9 mouse cellular contexts compared by ENCODE assay signal in the genomic region with DNA sequence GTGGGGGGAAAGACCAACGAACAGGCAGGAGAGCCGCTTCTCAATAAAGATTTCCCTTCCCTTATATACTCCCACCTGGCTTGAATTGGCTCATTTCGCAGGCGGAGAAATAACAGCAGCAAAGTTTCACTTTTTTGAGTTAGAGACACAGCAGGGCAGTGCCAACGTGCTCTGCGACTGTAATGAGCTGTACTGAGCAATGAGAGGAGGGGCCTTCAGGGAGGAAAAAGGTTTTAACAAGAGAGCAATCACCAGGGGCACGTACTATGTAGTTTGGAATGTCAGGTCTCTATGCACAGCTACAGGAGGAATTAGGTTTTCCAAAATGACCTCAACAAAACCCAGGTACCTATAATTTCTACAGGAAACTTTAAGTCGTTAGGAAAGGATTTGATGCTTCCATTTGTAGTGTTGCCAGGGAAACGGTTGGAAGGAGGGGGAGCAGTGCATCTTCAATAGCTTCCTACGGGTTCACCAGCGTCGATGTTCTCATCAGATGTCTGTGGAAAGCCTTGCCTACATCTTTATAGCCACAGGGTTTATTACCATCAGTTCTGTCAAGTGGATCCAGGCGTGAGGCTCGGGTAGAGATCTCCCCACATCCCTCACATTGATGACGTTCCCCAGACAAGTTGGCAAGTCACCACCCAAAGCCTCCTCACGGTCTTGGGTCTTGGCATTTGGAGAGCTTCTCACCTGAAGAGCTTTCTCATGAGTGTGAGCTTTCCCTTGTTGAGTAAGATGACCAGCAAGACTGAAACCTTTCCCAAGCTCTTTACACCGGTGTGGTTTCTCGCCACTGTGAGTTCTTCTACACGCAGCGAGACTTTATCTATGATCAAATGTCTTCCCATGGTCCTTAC. TPM values are rescaled to one million over a fixed set of nuclear protein-coding genes. Genes with fewer than 3 reads are reported as not detected.
DNase-seq lines count a peak whose midpoint lies in the region; ATAC-seq and TF ChIP-seq lines count a peak whose summit lies in the region.
"Had no signal": no experiment of that assay in that cellular context is flagged by ENCODE, and none has a peak within 500 bp of the region (broad histone marks: within the 10 kb centered on the region; RNA-seq: fewer than 3 reads in every experiment).

No protein-coding gene starts in this region.

- no peaks in the 10 kb centered on the region for H3K36me3 ChIP-seq in heart, embryonic 10.5 days
- H3K36me3 ChIP-seq in hindbrain, postnatal 0 days (ENCODE audit: insufficient read depth, low read length): no peaks in the 10 kb centered on the region

- TF ChIP-seq CTCF in hindbrain, postnatal 0 days (IDR thresholded peaks at IDR 0.05; ENCODE audit: low read depth): no peak

- peak overlapping the region; percentile 59 for H3K4me2 ChIP-seq in hindbrain, postnatal 0 days (ENCODE audit: low read depth, low read length)

- H3K27me3 ChIP-seq in heart, embryonic 10.5 days (ENCODE audit: insufficient read depth, poor library complexity, severe bottlenecking): no peaks in the 10 kb centered on the region
- H3K27me3 ChIP-seq in hindbrain, postnatal 0 days (ENCODE audit: insufficient read depth, low read length): no peaks in the 10 kb centered on the region

- H3K4me1 ChIP-seq in heart, embryonic 10.5 days: no peaks in the 10 kb centered on the region
- H3K4me1 ChIP-seq in hindbrain, postnatal 0 days (ENCODE audit: insufficient read depth, low read length): no peaks in the 10 kb centered on the region

- no peaks in the 10 kb centered on the region for H3K9me3 ChIP-seq in heart, embryonic 10.5 days
- H3K9me3 ChIP-seq in hindbrain, postnatal 0 days (ENCODE audit: low read length): no peaks in the 10 kb centered on the region

- WGBS in heart, embryonic 10.5 days: 47% methylated on average over 20 of the region's 20 CpGs
- 30% methylated on average over 20 of the region's 20 CpGs for WGBS in hindbrain, postnatal 0 days

- DNase-seq in heart, embryonic 10.5 days (ENCODE audit: low spot score): no peak
- no peak for DNase-seq in heart, postnatal 10 days
- peak; percentile 73 for DNase-seq in brain, adult 2 months (ENCODE audit: low read depth, low spot score)
- DNase-seq in hindbrain, postnatal 0 days (ENCODE audit: low spot score): peak; percentile 42
- DNase-seq in lung, postnatal 36 days: peak; percentile 48
- DNase-seq in ovary, postnatal 14 days (ENCODE audit: low spot score): no peak
- no peak for DNase-seq in thymus, postnatal 14 days
- no peak for DNase-seq in gastrocnemius, postnatal 4 days (ENCODE audit: low spot score in 2 of 2)
- DNase-seq: B cell, adult 2 months had no signal

- no peak overlapping the region for H3K27ac ChIP-seq in heart, embryonic 10.5 days
- no peak overlapping the region for H3K27ac ChIP-seq in hindbrain, postnatal 0 days

- intact Hi-C loops in heart, postnatal 10 days (cut with DNase I): no loop called here

- ATAC-seq in hindbrain, postnatal 0 days: peak; percentile 63; the same call in 1 of the 2 replicates

- H3K4me3 ChIP-seq in heart, embryonic 10.5 days: peak overlapping the region; percentile 47
- peak overlapping the region; percentile 21 for H3K4me3 ChIP-seq in hindbrain, postnatal 0 days (ENCODE audit: low read length)

- H3K9ac ChIP-seq in hindbrain, postnatal 0 days (replicated peaks; ENCODE audit: low read length): 0 out of 2 replicates have a peak overlapping the region, but pooled peaks have one; percentile 2

RNA-seq across cellular contexts. Expression of a gene that starts 7.2 kb away (rescaled TPM):
- not detected in 2 replicates for polyA plus RNA-seq in heart, embryonic 10.5 days (2016; fragmentation: Nextera tagmentation; extraction: Ambion mirVana)
- total RNA-seq in heart, postnatal 10 days (2021): under 1 TPM in 1 of 2 experiments, not detected in 1; 0.31 TPM
- total RNA-seq in hindbrain, postnatal 0 days (2014; rRNA removed): not detected in 2 replicates
- polyA plus RNA-seq in hindbrain, postnatal 0 days (2015; fragmentation: Nextera tagmentation; extraction: Ambion mirVana): 0.46 TPM in 1 of 2 replicates, not detected in the other
- total RNA-seq in gastrocnemius, postnatal 4 days (2021): under 1 TPM in 1 of 2 experiments, not detected in 1; 0.31 TPM

RNA-seq across cellular contexts. Expression of a gene that starts 10.0 kb away (rescaled TPM):
- 7.0 and 10.1 TPM in 2 replicates for polyA plus RNA-seq in heart, embryonic 10.5 days (2016; fragmentation: Nextera tagmentation; extraction: Ambion mirVana)
- 1 to 10 TPM; 2.2 to 2.5 TPM for total RNA-seq in heart, postnatal 10 days (2021)
- total RNA-seq in hindbrain, postnatal 0 days (2014; rRNA removed): 9.6 and 12.0 TPM in 2 replicates
- 17.3 and 21.6 TPM in 2 replicates for polyA plus RNA-seq in hindbrain, postnatal 0 days (2015; fragmentation: Nextera tagmentation; extraction: Ambion mirVana)
- total RNA-seq in gastrocnemius, postnatal 4 days (2021): 1 to 10 TPM; 4.0 to 4.2 TPM

RNA-seq across cellular contexts. Expression of a gene that starts 22.5 kb away (rescaled TPM):
- polyA plus RNA-seq in heart, embryonic 10.5 days (2016; fragmentation: Nextera tagmentation; extraction: Ambion mirVana): not detected in 2 replicates
- not detected for total RNA-seq in heart, postnatal 10 days (2021)
- not detected in 2 replicates for total RNA-seq in hindbrain, postnatal 0 days (2014; rRNA removed)
- polyA plus RNA-seq in hindbrain, postnatal 0 days (2015; fragmentation: Nextera tagmentation; extraction: Ambion mirVana): 0.13 TPM in 1 of 2 replicates, not detected in the other
- total RNA-seq in gastrocnemius, postnatal 4 days (2021): not detected

RNA-seq across cellular contexts. Expression of a gene that starts 25.5 kb away (rescaled TPM):
- 20.7 and 27.2 TPM in 2 replicates for polyA plus RNA-seq in heart, embryonic 10.5 days (2016; fragmentation: Nextera tagmentation; extraction: Ambion mirVana)
- total RNA-seq in heart, postnatal 10 days (2021): 1 to 10 TPM; 4.0 to 5.5 TPM
- total RNA-seq in hindbrain, postnatal 0 days (2014; rRNA removed): 20.1 and 23.5 TPM in 2 replicates
- polyA plus RNA-seq in hindbrain, postnatal 0 days (2015; fragmentation: Nextera tagmentation; extraction: Ambion mirVana): 26.1 and 31.6 TPM in 2 replicates
- 1 to 10 TPM; 8.7 to 8.9 TPM for total RNA-seq in gastrocnemius, postnatal 4 days (2021)

RNA-seq across cellular contexts. Expression of a gene that starts 43.6 kb away (rescaled TPM):
- 11.7 and 14.2 TPM in 2 replicates for polyA plus RNA-seq in heart, embryonic 10.5 days (2016; fragmentation: Nextera tagmentation; extraction: Ambion mirVana)
- 1 to 10 TPM; 1.2 to 2.2 TPM for total RNA-seq in heart, postnatal 10 days (2021)
- total RNA-seq in hindbrain, postnatal 0 days (2014; rRNA removed): 1.1 and 3.9 TPM in 2 replicates
- polyA plus RNA-seq in hindbrain, postnatal 0 days (2015; fragmentation: Nextera tagmentation; extraction: Ambion mirVana): 1.2 and 1.9 TPM in 2 replicates
- total RNA-seq in gastrocnemius, postnatal 4 days (2021): under 1 TPM; 0.61 to 0.93 TPM

Comparison
In these comparisons a context has a peak if more than half of its experiments do, and no peak if none do; other contexts are left out.
1. DNase-seq: peak in brain, adult 2 months (single experiment), hindbrain, postnatal 0 days (single experiment) and lung, postnatal 36 days (single experiment); none in heart, embryonic 10.5 days (single experiment), heart, postnatal 10 days (0 of 2), ovary, postnatal 14 days (single experiment), thymus, postnatal 14 days (single experiment) and gastrocnemius, postnatal 4 days (0 of 2).